Mouse (Mus musculus): ENCODE measurements around the gene Cfap65.

- no peak for TF ChIP-seq CTCF (IDR thresholded peaks at IDR 0.05; ENCODE audit: low read depth, low read length)
- TF ChIP-seq POLR2A (IDR thresholded peaks at IDR 0.05; ENCODE audit: borderline replicate concordance, low read depth, low read length): no peak
Observed at GRCm38 (mm10) chr1:74898656-74899431, 36.6 kb downstream of the Cfap65 start.

Measured in bone marrow macrophage, adult 2 months (primary cell).